Mouse (Mus musculus) G1E (cell line): ENCODE measurements around the gene Ccl25. TPM values are rescaled to one million over a fixed set of nuclear protein-coding genes. Genes with fewer than 3 reads are reported as not detected.

Source experiments
- ATAC-seq: 2 replicates; pipeline ENCODE4 v1.8.0; 2016; ENCODE audit warnings: mild to moderate bottlenecking; ENCODE audit not compliant: insufficient number of reproducible peaks, poor library complexity, low FRiP score, severe bottlenecking; ENCODE audit errors: extremely low read depth
- DNase-seq: peaks from one replicate; pipeline ENCODE4 v3.0.0; 2012; ENCODE audit warnings: low spot score
- H3K27me3 ChIP-seq: 2 replicates; pipeline ENCODE4 v1.6.1; 2012; ENCODE audit warnings: mild to moderate bottlenecking, low read length, inconsistent platforms; ENCODE audit not compliant: insufficient read depth
- H3K36me3 ChIP-seq: replicated peaks from 2 replicates; pipeline ENCODE3; 2012; ENCODE audit warnings: mild to moderate bottlenecking, inconsistent platforms
- H3K4me1 ChIP-seq: 2 replicates; pipeline ENCODE4 v1.6.1; 2012; ENCODE audit warnings: low read depth, low read length, inconsistent platforms, mixed read lengths; ENCODE audit not compliant: insufficient read depth
- H3K4me3 ChIP-seq: 2 replicates; pipeline ENCODE4 v1.5.1; 2012; ENCODE audit warnings: low read depth, mild to moderate bottlenecking, inconsistent platforms, low read length, moderate library complexity, mixed read lengths
- H3K9me3 ChIP-seq: replicated peaks from 2 replicates; pipeline ENCODE4 v1.6.1; 2012; ENCODE audit warnings: inconsistent platforms
- CTCF ChIP-seq: IDR thresholded peaks from 2 replicates; pipeline ENCODE4 v1.5.1; 2012; ENCODE audit warnings: low read depth, low read length, inconsistent platforms, mixed read lengths
- GATA1 ChIP-seq: IDR thresholded peaks from 2 replicates; pipeline ENCODE4 v1.6.1; 2012; ENCODE audit warnings: borderline replicate concordance, low read length, inconsistent platforms, mixed read lengths
- GATA2 ChIP-seq: IDR thresholded peaks from 2 replicates; pipeline ENCODE4 v1.6.1; 2012; ENCODE audit warnings: low read depth, low read length, inconsistent platforms, borderline replicate concordance
- POLR2AphosphoS5 ChIP-seq: IDR thresholded peaks from 2 replicates; pipeline ENCODE4 v1.6.1; 2012; ENCODE audit warnings: low read depth, low read length, inconsistent platforms; ENCODE audit not compliant: insufficient replicate concordance
- TAL1 ChIP-seq: conservative IDR thresholded peaks from 2 replicates; pipeline ENCODE4 v1.6.1; 2012; ENCODE audit warnings: low read depth, low read length, inconsistent platforms, mixed read lengths
- polyA plus RNA-seq: library from polyadenylated mRNA; stranded (reverse); fragments of >175 nt; gene quantifications from 2 replicates; pipeline ENCODE4 v1.2.3, GENCODE M21; 2012
- total RNA-seq, 2 experiments: library from RNA; stranded (forward) in 1 of 2; stranded (reverse) in 1 of 2; fragments of 200-1000 nt in 1 of 2; fragments of >200 nt in 1 of 2; fragmentation: Nextera tagmentation in 1 of 2; gene quantifications; 2 replicates each; pipeline ENCODE4 v1.2.3; 2014 to 2017

The Ccl25 gene
- total and polyA plus RNA-seq, 3 experiments, result 1.9 to 69.3 (median 16.0) TPM

DNA sequence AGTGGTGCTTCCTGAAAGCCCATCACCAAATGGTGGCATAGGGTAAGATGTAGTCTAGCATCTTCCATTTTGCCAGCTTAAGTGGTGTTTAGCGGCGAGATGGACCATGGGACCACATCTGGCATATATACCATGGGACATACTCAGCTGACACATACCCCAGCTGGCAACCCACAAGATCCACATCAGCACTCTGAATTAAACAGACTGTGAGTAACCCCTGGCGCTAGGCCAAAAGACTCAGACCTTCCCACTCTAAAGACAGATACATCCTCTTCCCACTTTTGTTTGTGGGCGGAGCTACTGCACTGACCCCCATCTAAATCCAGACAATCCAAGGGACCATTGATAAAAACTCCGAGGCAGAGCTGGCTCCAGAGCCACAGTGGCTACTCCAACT is 4.0 kb downstream of the Ccl25 start:
- Histone ChIP-seq H3K4me1 (peaks cover 36% of the 10 kb centered on the region), H3K4me3 (no peak overlapping the region), H3K27me3 (no peaks in the 10 kb centered on the region), H3K36me3 (peaks cover 73% of the 10 kb centered on the region), H3K9me3 (no peaks in the 10 kb centered on the region)
- ATAC-seq (no peak), DNase-seq (no peak)
- no peak for TF ChIP-seq POLR2AphosphoS5
- TF ChIP-seq CTCF, result no peak
- no peak for TF ChIP-seq TAL1
- TF ChIP-seq GATA1, result no peak
- no peak for TF ChIP-seq GATA2

DNA sequence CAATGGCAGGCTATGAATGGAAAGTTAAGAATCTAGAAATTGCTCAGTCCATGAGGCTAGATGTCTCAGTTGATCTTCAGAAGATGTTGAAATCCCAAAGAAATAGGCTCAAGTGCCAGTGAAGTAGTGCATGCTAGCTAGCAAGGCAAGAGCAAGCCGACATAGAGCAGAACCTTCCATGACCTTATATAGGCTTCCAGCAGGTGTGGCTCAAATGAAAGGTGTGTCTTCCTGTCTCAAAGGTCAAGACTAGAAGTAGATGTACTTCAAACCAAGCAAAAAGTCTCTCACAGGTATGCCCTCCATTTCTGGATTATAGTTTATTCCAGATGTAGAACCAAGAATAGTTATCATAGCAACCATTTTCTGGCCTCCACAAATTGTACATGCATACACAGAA is 9.0 kb downstream of the Ccl25 start:
- no peak for DNase-seq
- no peak for ATAC-seq
- Histone ChIP-seq H3K9me3 (no peaks in the 10 kb centered on the region), H3K4me3 (no peak overlapping the region), H3K4me1 (peaks cover 10% of the 10 kb centered on the region), H3K27me3 (no peaks in the 10 kb centered on the region), H3K36me3 (peaks cover 94% of the 10 kb centered on the region)
- no peak for TF ChIP-seq TAL1
- TF ChIP-seq CTCF, result no peak
- no peak for TF ChIP-seq GATA2
- TF ChIP-seq GATA1, result no peak
- no peak for TF ChIP-seq POLR2AphosphoS5

GRCm38 (mm10) chr8:4335678-4336077 is 10.7 kb downstream of the Ccl25 start:
- peaks cover 8% of the 10 kb centered on the region for H3K4me1 ChIP-seq
- TF ChIP-seq GATA1, result no peak
- TF ChIP-seq GATA2, result no peak
- TF ChIP-seq CTCF, result no peak
- ATAC-seq (no peak), DNase-seq (no peak)
- peaks cover 92% of the 10 kb centered on the region for H3K36me3 ChIP-seq
- H3K27me3 ChIP-seq, result no peaks in the 10 kb centered on the region
- H3K4me3 ChIP-seq, result no peak overlapping the region
- no peaks in the 10 kb centered on the region for H3K9me3 ChIP-seq

DNA sequence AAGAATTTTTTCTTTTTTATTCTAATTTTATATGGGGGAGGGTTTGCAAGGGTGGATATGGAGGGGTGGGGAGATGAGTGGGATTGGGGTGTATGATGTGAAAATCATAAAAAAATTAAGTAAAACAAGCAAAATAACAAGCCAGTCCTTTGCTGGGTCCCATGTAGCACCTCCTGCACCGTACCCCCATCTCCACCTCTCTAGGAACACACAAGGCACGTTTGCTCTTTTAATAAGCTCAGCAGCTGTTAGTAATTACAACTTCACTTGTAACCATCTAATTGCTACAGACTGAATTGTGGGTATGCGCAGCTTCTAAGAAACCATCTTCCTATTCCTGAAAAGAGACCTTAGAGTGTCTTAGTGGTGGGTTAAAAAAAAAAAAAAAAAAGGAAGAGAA is 15.2 kb downstream of the Ccl25 start:
- H3K4me3 ChIP-seq, result no peak overlapping the region
- DNase-seq (no peak), ATAC-seq (no peak)
- H3K9me3 ChIP-seq, result no peaks in the 10 kb centered on the region
- H3K36me3 ChIP-seq, result peaks cover 79% of the 10 kb centered on the region
- H3K27me3 ChIP-seq, result no peaks in the 10 kb centered on the region
- no peak for TF ChIP-seq CTCF
- TF ChIP-seq GATA2, result no peak
- TF ChIP-seq GATA1, result no peak
- TF ChIP-seq TAL1, result no peak
- no peak for TF ChIP-seq POLR2AphosphoS5
- H3K4me1 ChIP-seq, result peaks cover 8% of the 10 kb centered on the region

- ATAC-seq (no peak), DNase-seq (no peak)
- Histone ChIP-seq H3K9me3 (no peaks in the 10 kb centered on the region), H3K4me1 (no peaks in the 10 kb centered on the region), H3K36me3 (peaks cover 18% of the 10 kb centered on the region), H3K4me3 (no peak overlapping the region), H3K27me3 (no peaks in the 10 kb centered on the region; the same call in 1 of the 2 replicates)
- no peak for TF ChIP-seq POLR2AphosphoS5
- no peak for TF ChIP-seq GATA2
- TF ChIP-seq CTCF, result no peak
- no peak for TF ChIP-seq GATA1
- no peak for TF ChIP-seq TAL1
Observed at GRCm38 (mm10) chr8:4347661-4348060, 22.7 kb downstream of the Ccl25 start.

DNA sequence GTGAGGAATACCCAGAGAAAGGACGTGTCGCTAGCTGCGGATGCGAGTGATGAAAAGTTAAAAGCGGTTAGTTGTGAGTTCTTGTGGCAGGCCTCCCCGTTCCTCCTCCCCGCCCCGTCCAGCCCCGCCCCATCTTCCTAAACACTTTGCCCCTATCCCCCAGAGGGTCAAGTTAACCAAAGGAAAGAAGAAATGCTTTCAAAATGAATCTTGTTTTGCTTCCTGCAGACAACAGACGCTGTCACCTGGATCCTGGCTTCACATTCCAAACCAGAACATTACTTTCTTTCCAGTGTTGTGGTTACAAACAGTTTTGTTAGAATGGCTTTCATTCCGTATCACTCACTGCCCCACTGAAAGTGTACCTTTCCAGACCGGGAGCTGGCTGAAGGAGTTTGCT is 23.3 kb downstream of the Ccl25 start:
- DNase-seq (no peak), ATAC-seq (no peak)
- no peak overlapping the region for H3K4me3 ChIP-seq

GRCm38 (mm10) chr8:4349335-4349734 is 24.3 kb downstream of the Ccl25 start:
- H3K4me1 ChIP-seq, result no peaks in the 10 kb centered on the region
- DNase-seq (no peak), ATAC-seq (no peak)
- no peaks in the 10 kb centered on the region for H3K9me3 ChIP-seq
- TF ChIP-seq GATA2 (no peak), POLR2AphosphoS5 (no peak), TAL1 (no peak), CTCF (no peak)
- H3K27me3 ChIP-seq, result no peaks in the 10 kb centered on the region; the same call in 1 of the 2 replicates
- H3K36me3 ChIP-seq, result peaks cover 8% of the 10 kb centered on the region
- H3K4me3 ChIP-seq, result no peak overlapping the region

More for the DNA sequence above, 23.3 kb downstream of the Ccl25 start:
- Histone ChIP-seq H3K27me3 (no peaks in the 10 kb centered on the region; the same call in 1 of the 2 replicates), H3K9me3 (no peaks in the 10 kb centered on the region), H3K4me1 (no peaks in the 10 kb centered on the region), H3K36me3 (peaks cover 14% of the 10 kb centered on the region)
- TF ChIP-seq POLR2AphosphoS5 (no peak), CTCF (no peak), GATA1 (no peak), GATA2 (no peak)
